Mouse (Mus musculus) C2C12 (cell line): Measurements from ENCODE around the gene Tiam2. TPM values are rescaled to one million over a fixed set of nuclear protein-coding genes. Genes with fewer than 3 reads are reported as not detected.

ENCODE experiments used
- H3K27me3 ChIP-seq: one replicate; pipeline ENCODE4 v1.6.1; 2011; ENCODE audit not compliant: control insufficient read depth, insufficient read depth, insufficient read length
- H3K36me3 ChIP-seq: one replicate; pipeline ENCODE4 v1.6.1; 2011; ENCODE audit not compliant: control insufficient read depth, insufficient read depth
- H3K4me3 ChIP-seq: one replicate; pipeline ENCODE4 v1.5.1; 2011; ENCODE audit warnings: mild to moderate bottlenecking, control low read depth; ENCODE audit not compliant: poor library complexity, insufficient read depth, severe bottlenecking
- H3K79me2 ChIP-seq: one replicate; pipeline ENCODE4 v1.6.1; 2011; ENCODE audit not compliant: control insufficient read depth, insufficient read depth
- H3K79me3 ChIP-seq: one replicate; pipeline ENCODE4 v1.6.1; 2011; ENCODE audit warnings: low read depth, control low read depth
- H3ac ChIP-seq: one replicate; pipeline ENCODE3; 2011; ENCODE audit warnings: low read depth; ENCODE audit not compliant: control insufficient read depth, insufficient read length
- CEBPB ChIP-seq: IDR thresholded peaks from one replicate; pipeline ENCODE4 v1.6.1; 2011; ENCODE audit warnings: low read depth, mild to moderate bottlenecking, control low read depth, moderate library complexity
- CTCF ChIP-seq: IDR thresholded peaks from one replicate; pipeline ENCODE4 v1.5.1; 2011; ENCODE audit not compliant: control insufficient read depth, insufficient read depth, insufficient read length
- FOSL1 ChIP-seq: IDR thresholded peaks from one replicate; pipeline ENCODE4 v1.8.0; 2011; ENCODE audit warnings: mild to moderate bottlenecking, low read length; ENCODE audit not compliant: poor library complexity, insufficient read depth, severe bottlenecking
- MAX ChIP-seq: IDR thresholded peaks from one replicate; pipeline ENCODE4 v1.6.1; 2011; ENCODE audit warnings: mild to moderate bottlenecking, control low read depth
- MYOD1 ChIP-seq: IDR thresholded peaks from one replicate; pipeline ENCODE4 v1.6.1; 2011; ENCODE audit warnings: low read depth; ENCODE audit not compliant: control insufficient read depth, insufficient read length
- MYOG ChIP-seq: IDR thresholded peaks from one replicate; pipeline ENCODE4 v1.6.1; 2011; ENCODE audit not compliant: control insufficient read depth, insufficient read length; ENCODE audit errors: extremely low read depth
- USF1 ChIP-seq: IDR thresholded peaks from one replicate; pipeline ENCODE4 v1.6.1; 2011; ENCODE audit warnings: low read depth, mild to moderate bottlenecking, control low read depth, moderate library complexity
- polyA plus RNA-seq: library from polyadenylated mRNA; unstranded; fragments of >200 nt; fragmentation: generic; extraction: Trizol; gene quantifications from one replicate; pipeline ENCODE4 v1.2.1, GENCODE M21; 2012; ENCODE audit warnings: missing spikeins

Tiam2 gene
- polyA plus RNA-seq, 1 experiment: 28.3 TPM

GRCm38 (mm10) chr17:3419368-3419928 is 93.1 kb downstream of the Tiam2 start:
- Histone ChIP-seq H3K79me3 (peaks cover 17% of the 10 kb centered on the region), H3K79me2 (peaks cover 77% of the 10 kb centered on the region), H3ac (no peak overlapping the region), H3K27me3 (no peaks in the 10 kb centered on the region), H3K36me3 (peaks cover 60% of the 10 kb centered on the region), H3K4me3 (no peak overlapping the region)
- TF ChIP-seq MYOG (no peak), USF1 (no peak), CTCF (no peak), MAX (no peak), FOSL1 (peak; percentile 94), CEBPB (no peak), MYOD1 (peak; percentile 98)

GRCm38 (mm10) chr17:3420148-3420547 is 93.8 kb downstream of the Tiam2 start:
- Histone ChIP-seq H3K79me3 (peaks cover 24% of the 10 kb centered on the region), H3K27me3 (no peaks in the 10 kb centered on the region), H3K36me3 (peaks cover 60% of the 10 kb centered on the region), H3K4me3 (no peak overlapping the region), H3K79me2 (peaks cover 80% of the 10 kb centered on the region), H3ac (no peak overlapping the region)
- TF ChIP-seq CTCF: no peak
- TF ChIP-seq USF1: no peak
- TF ChIP-seq MYOG: no peak
- no peak for TF ChIP-seq MAX
- no peak for TF ChIP-seq CEBPB
- TF ChIP-seq MYOD1: no peak
- no peak for TF ChIP-seq FOSL1

DNA sequence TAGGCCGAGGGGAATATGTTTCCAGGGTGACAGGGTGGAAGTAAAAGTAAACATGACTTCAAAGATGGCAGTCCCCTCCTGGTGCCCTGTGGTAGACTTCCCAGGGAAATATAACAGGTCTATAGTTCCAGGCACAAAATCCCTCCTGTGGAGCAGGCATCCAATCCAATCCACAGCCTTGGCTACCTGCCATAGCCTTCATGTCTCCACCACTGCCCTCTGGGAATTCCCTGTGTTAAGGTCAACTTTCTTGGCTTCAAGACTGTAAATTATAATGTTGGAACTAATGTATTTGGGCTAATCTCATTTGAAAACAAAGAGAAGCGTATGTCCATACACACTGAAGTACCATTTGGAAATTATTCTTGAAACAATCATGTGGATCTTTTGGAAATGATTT is 97.0 kb downstream of the Tiam2 start:
- H3K36me3 ChIP-seq: peaks cover 71% of the 10 kb centered on the region
- TF ChIP-seq FOSL1 (no peak), MYOD1 (no peak), CEBPB (no peak), USF1 (no peak), MAX (no peak), MYOG (no peak), CTCF (no peak)
- H3K27me3 ChIP-seq: no peaks in the 10 kb centered on the region
- no peak overlapping the region for H3K4me3 ChIP-seq
- peaks cover 69% of the 10 kb centered on the region for H3K79me2 ChIP-seq
- H3ac ChIP-seq: no peak overlapping the region
- H3K79me3 ChIP-seq: peaks cover 31% of the 10 kb centered on the region

- Histone ChIP-seq H3K79me3 (peaks cover 23% of the 10 kb centered on the region), H3K79me2 (peaks cover 32% of the 10 kb centered on the region), H3K36me3 (peaks cover 88% of the 10 kb centered on the region), H3ac (no peak overlapping the region), H3K4me3 (no peak overlapping the region), H3K27me3 (no peaks in the 10 kb centered on the region)
- TF ChIP-seq CTCF (no peak), MYOD1 (no peak), MAX (no peak), USF1 (no peak), CEBPB (no peak), MYOG (no peak), FOSL1 (no peak)
Measured at GRCm38 (mm10) chr17:3428659-3429058, 102.3 kb downstream of the Tiam2 start.

GRCm38 (mm10) chr17:3432590-3433498 is 106.5 kb downstream of the Tiam2 start:
- peaks cover 7% of the 10 kb centered on the region for H3K79me3 ChIP-seq
- peaks cover 89% of the 10 kb centered on the region for H3K36me3 ChIP-seq
- TF ChIP-seq CEBPB (no peak), USF1 (no peak), MYOG (no peak), FOSL1 (no peak), MYOD1 (no peak), MAX (no peak), CTCF (no peak)
- H3K27me3 ChIP-seq: no peaks in the 10 kb centered on the region
- H3K4me3 ChIP-seq: no peak overlapping the region
- H3K79me2 ChIP-seq: peaks cover 15% of the 10 kb centered on the region
- H3ac ChIP-seq: no peak overlapping the region
